Mouse (Mus musculus) testis, postnatal 14 days (tissue): Measurements from ENCODE around the gene Rab4b.

Experiments used
- DNase-seq: peaks from one replicate; pipeline ENCODE4 v3.0.0; 2021; ENCODE audit warnings: low spot score

Rab4b gene

DNA sequence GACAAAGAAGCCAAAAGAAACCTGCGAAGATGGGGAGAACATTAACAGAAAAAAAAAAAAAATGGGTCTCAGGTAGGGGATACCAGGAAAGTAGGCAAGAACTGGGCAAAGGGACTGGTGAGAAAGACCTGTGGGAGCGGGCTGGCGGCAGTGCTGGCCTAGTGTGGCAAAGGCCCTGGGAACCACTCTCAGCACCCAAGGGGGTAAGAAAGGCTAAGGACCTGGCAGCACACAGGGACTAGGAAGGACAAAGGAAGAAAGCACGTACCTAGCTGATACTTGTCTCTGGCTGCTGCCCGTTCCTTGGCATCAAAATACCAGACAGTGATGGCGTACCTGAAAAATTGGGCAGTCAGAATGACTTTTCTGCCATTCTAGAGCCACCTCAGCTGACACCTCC, 19.4 kb downstream of the Rab4b start:
- DNase-seq, result no peak

DNA sequence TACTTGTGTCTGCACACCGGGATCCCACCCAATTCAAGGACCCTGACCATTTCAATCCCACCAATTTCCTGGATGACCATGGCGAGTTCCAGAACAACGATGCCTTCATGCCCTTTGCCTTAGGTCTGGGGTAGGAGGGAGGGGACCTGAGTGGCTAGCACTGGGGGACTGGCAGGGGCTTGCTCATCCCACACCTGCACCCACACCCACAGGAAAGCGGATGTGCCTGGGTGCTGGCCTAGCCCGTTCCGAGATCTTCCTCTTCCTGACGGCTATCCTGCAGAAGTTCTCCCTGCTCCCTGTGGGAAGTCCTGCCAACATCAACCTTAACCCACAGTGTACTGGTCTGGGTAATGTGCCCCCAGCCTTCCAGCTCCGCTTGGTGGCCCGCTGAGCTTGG, 20.5 kb downstream of the Rab4b start:
- no peak for DNase-seq

DNA sequence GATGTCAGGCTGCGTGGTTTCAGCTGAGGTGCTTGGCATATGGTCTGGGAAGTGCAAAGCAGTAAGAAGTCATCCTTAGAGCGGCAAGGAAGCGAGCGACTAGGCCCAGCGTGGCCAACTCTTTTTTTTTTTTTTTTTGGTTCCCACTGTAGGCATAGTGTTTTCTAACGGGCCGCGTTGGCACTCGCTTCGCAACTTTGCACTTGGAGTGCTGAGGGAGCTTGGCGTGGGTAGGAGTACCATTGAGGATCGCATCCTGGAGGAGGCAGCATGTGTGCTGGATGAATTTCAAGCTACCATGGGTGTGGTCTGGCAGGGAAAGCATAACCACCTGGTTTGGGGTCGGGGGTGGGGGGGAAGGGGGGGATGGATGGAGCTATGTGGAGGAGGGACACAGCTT, 22.7 kb downstream of the Rab4b start:
- DNase-seq, result no peak

DNA sequence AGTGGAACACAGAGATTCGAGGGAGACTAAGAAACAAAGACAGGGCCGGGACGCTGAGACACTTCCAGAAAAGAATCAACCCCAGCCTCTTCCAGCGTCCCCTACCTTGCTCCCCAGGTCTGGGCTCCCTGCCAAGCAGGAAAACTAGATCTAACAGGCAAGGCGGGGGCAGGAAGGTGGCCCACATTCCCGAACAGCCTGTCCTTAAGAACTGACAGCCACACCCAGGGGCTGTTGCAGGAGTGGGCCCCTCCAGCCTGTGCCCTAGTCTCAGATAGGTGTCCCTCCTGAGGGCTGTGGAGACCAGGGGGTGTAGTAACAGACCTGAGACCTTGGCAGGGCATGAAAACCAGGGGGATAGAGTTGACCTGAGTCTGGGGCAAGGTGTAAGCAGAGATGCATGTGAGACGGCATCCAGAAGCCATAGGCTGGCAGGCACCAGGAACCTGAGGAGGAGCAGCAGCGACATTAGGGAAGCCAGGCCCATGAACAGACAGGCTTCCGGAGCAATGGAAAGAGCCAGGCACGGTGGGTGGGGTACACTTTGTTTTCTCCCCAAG, 25.4 kb downstream of the Rab4b start, which contains the start of gene Cyp2t4:
Gene Cyp2t4, plus strand, starts transcription at position 510 of the 560 bp plus-strand sequence.
- no peak for DNase-seq

DNA sequence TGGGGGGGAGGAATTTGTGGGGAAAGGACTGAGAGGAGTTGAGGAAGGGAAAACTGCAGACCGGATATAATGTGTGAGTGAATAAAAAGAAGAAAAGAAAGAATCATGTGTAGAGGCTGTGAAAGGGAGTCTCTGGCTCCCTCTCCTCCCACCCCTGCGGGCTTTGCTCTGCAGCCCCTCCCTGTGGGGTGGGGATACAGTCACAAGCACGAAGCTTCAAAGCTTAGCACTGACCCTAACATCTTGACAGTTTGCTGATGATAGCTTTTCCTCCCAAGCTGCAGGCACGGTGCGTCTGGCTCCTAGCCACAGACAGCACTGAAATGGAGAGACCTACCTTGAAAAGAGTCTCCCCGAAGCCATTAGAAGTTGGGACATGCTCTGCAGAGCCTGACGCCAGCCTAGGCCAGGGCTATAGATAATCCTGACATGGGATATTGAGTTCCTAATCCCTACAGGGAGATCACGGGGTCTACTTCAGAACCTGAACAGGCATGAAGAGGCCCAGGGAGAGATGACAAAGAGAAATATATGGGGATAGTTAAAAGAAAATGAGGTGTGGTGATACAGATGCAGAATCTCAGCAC, 42.2 kb downstream of the Rab4b start:
- DNase-seq, result no peak

DNA sequence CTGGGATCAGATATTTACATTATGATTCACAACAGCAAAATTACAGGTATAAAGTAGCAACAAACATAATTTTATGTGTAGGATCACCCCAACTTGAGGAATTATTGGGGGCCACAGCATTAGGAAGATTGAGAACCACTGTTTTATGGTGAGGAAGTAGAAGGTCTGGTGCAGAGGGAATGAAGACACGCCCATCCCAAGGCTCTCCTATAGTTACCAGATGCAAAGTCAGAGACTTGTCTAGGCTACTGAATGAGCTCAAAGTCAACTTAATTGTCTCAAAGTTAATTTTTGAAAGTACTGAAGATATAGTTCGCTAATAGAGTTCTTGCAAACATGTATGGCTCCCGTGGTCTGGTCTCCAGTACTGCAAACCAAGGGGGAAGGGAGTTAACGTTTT, 44.9 kb downstream of the Rab4b start:
- no peak for DNase-seq

DNA sequence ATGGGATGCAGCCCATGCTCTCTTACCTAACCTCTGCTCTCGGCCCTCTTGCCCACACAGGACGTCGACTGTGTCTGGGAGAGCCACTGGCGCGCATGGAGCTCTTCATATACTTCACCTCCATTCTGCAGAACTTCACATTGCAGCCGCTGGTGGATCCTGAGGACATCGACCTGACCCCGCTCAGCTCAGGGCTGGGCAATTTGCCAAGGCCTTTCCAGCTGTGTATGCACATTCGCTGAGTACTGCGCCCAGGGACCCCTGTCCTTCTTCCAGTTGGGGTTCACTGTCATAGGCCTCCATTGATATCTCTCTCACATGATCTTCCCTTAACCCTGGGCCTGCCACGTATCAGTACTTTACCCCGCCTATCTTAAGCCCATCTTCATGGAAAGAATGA, 45.5 kb downstream of the Rab4b start:
- peak; percentile 34 for DNase-seq

DNA sequence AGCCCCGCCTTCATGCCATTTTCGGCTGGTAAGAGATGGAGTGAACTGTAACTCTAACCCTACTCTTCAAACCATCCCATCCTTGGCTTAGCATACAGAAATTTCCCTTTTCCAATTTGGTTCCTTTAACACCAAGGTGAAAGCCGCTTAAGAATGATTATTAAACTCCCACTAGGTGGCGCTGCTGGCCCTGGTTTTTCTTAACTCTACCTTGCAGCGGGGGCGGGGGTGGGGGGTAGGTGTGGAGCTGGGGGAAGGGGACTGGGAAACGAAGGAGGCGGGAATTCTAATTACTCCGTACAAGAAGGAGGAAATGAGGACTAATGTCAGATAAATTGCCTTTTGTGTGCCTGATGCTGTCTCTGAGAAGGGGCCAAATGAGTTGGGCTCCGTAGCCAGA, 46.1 kb downstream of the Rab4b start:
- DNase-seq, result peak; percentile 60

DNA sequence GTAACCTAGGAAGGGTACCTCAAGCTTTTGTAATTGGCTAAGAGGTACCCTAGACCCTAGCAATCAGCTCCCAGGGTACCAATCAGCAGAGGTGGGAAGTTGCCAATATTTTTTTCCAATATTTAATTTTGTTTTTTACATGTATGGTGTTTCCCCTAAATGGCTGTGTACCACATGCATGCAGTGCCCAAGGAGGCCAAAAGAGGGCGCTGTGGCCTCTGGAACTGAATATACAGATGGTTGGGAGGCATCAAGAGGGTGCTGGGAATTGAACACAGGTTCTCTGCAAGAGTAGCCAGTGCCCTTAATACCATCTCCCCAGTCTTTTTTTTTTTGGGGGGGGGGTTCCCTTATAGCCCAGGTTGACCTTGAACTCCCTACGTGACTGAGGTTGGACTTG, 47.3 kb downstream of the Rab4b start:
- DNase-seq, result peak; percentile 47

DNA sequence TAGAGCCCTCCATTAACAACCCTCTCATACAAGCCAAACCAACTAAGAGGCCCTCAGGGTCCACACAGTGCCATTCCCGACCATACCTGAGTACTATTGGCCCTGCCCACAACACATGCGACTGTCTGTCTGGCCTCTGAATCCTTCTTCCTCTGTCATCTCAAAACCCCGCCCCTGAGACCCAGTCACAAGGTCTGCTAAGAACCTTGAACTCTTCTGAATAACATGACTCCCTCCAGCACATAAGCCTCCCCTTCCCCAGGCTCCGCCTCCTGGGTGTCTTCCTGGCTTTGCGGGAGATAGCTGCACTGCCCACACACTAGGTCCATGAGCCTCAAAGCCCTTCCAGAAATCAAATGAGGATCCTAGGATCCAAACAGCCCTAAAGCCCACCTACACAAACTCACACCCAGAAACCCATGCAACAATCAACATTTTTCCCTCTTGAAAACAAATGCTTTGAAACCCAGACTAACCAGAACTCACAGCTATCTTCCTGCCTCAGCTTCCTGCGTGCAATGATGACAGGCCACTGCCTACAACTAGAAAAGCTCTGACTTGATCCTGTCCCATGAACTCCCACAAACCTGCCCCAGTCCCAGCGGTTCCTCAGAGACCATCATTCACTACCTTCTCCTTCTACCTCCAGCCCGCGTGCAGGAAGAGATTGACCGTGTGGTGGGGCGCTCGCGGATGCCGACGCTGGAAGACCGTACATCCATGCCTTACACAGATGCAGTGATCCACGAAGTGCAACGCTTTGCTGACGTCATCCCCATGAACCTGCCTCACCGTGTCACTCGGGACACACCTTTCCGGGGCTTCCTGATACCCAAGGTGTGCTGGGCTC, 48.0 kb downstream of the Rab4b start:
- no peak for DNase-seq

DNA sequence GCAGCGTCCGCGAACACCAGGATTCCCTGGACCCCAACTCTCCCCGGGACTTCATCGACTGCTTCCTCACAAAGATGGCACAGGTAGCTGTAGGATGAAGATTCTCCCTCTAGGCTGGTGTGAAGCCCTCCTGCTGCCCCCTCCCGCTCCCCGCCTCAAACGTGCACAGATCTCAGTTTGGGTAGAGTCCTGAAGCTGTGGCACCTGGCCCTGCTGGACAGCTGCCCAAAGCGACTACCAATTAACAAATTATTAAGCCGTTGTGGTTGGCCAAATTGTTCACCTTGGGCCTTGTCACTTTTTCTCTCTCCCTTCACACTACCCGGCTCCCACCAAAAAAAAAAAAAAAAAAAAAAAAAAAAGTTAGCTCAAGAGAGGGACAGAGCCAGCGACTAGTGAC, 48.9 kb downstream of the Rab4b start:
- no peak for DNase-seq

DNA sequence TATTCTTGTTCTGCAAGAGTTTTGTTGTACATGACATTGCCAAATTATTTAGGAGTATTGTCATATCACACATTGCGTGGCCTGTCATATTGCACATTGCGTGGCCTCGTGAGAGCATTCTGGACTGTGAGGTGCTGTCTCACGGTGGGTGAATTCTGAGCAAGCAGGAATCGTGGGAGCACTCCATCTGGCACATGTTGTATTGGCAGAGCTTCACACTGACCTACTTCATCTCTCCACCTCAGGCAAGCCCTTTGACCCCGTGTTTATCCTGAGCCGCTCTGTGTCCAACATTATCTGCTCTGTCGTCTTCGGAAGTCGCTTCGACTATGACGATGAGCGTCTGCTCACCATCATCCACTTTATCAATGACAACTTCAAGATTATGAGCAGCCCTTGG, 49.8 kb downstream of the Rab4b start:
- DNase-seq, result no peak

DNA sequence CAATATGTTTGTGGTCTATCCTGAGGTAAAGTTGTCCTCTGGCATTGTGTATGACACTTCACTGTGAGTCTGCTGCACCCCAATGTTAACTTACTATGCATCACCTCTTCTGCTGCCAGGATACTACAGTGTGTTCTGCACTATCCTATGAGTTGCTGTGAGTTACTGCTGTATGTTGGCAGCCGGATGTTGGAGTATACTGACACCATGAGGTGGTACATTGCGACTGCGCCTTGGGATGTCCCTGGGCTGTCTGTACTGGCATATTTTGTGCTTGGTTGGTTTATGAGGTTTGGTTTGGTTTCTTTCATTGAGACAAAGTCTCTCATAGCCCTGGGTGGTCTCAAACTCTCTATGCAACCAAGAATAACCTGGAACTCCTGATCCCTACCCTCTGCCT, 50.5 kb downstream of the Rab4b start:
- DNase-seq, result no peak

DNA sequence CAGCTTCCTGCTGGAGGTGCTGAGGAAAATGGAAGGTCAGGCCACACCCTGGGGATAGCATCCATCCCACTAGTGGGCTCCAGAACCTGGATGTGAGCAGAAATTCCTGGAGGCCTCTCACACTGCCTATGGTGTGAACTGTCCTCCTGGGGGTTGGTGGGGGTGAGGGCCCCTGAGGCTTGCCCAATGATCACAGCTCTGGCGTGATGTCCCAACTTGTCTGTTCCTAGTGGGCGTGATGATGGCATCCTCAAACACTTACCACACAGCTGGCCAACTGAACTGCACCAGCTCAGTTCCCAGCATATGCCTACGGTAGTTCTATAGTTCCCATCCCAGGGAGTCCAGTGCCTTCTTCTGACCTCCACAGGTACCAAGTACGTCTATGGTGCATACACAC, 53.7 kb downstream of the Rab4b start:
- DNase-seq, result no peak

DNA sequence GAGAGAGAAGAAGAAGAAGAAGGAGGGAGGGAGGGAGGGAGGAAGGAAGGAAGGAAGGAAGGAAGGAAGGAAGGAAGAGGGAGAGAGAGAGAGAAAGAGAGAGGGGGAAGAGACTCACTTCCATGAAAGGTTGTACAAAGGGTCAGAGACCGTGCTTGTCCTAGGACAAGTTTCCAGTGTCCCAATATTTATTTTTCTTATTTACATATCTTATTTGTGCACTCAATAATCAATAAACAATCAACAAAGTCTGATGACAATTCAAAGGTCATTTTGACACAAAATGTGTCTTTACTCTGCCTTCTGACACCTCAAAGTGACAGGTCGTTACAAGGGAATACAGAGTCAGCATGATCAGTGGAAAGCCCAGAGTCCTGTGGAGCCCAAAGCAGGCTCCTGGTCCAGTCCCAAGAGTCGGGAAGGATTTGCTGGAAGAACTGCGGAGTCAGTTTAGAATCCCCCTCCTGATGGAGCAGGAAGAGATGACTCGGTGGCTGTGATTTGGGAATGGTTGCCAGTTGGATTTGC, 54.3 kb downstream of the Rab4b start:
- no peak for DNase-seq

DNA sequence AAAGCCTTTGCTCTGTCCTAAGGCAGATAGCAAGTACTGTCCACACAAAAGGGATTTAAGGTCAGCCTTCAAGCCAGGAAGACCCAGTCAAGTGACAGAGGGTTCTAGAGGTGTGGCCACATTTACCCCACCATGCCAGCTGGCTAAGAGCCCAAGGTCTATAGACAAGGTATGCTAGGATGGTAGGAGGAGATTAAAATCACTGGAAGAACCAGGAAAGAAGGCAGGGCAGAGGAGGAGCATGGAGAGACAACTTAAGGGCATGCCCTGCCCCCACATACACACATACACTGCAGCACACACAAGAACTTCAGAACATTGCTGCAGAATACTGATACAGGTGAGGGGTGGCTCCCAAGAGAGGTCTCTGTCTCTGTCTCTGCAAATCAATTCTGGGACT, 59.0 kb downstream of the Rab4b start, which contains the start of gene Cyp2f2:
Gene Cyp2f2, plus strand, starts transcription at position 234 of the 400 bp plus-strand sequence.
- no peak for DNase-seq
